Mouse (Mus musculus) E14TG2a.4 (cell line): ENCODE measurements around the gene Ttc26.

Experiments
- H3K27me3 ChIP-seq: 2 replicates; pipeline ENCODE4 v1.6.1; 2014; ENCODE audit warnings: low read length, control low read depth; ENCODE audit not compliant: insufficient read depth
- H3K36me3 ChIP-seq: 2 replicates; pipeline ENCODE4 v1.6.1; 2014; ENCODE audit warnings: low read length, control low read depth; ENCODE audit not compliant: insufficient read depth
- H3K4me1 ChIP-seq: replicated peaks from 2 replicates; pipeline ENCODE4 v1.6.1; 2014; ENCODE audit warnings: low read depth, low read length, control low read depth
- H3K4me3 ChIP-seq: replicated peaks from 2 replicates; pipeline ENCODE4 v1.5.1; 2014; ENCODE audit warnings: mild to moderate bottlenecking, low read length
- H3K9me3 ChIP-seq: 2 replicates; pipeline ENCODE4 v1.6.1; 2014; ENCODE audit warnings: low read length, control low read depth
- CTCF ChIP-seq: conservative IDR thresholded peaks from 2 replicates; pipeline ENCODE4 v1.5.1; 2014; ENCODE audit warnings: low read length
- NANOG ChIP-seq: IDR thresholded peaks from 2 replicates; pipeline ENCODE4 v1.6.1; 2014; ENCODE audit warnings: borderline replicate concordance, low read length, mixed read lengths
- POU5F1 ChIP-seq: IDR thresholded peaks from 2 replicates; pipeline ENCODE4 v1.6.1; 2014; ENCODE audit warnings: low read length, borderline replicate concordance

The Ttc26 gene

GRCm38 (mm10) chr6:38381129-38381771 is at the start of gene Ttc26:
Ttc26 (plus strand) TSS chr6:38381469.
- Histone ChIP-seq H3K27me3 (no peaks in the 10 kb centered on the region), H3K9me3 (no peaks in the 10 kb centered on the region), H3K36me3 (no peaks in the 10 kb centered on the region), H3K4me3 (peak within 1 kb of the TSS; percentile 88), H3K4me1 (peaks cover 16% of the 10 kb centered on the region)
- TF ChIP-seq POU5F1 (no peak), NANOG (no peak), CTCF (no peak)

DNA sequence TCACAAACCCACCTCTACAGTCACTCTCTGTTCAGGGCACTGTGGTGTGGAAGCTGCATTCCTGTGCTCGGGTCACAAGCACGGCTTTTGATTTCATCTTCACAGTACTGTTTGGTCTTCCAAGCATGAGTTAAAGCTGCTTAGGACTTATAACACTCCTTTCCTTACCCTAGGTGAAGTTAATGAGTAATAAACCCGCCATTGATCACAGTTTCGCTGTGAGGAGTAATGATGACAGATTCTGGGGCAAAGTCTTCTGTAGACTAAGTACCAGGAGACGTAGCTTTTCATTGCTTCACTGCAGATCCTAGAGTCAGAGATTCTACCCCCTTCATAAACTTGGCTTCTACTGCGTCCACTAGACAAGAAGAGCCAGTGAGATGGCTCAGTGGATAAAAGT is 46.0 kb upstream of the Ttc26 start:
- no peaks in the 10 kb centered on the region for H3K27me3 ChIP-seq
- no peak overlapping the region for H3K4me3 ChIP-seq
- TF ChIP-seq CTCF: no peak
- no peak for TF ChIP-seq POU5F1
- TF ChIP-seq NANOG: no peak
- peaks cover 77% of the 10 kb centered on the region for H3K36me3 ChIP-seq
- no peaks in the 10 kb centered on the region for H3K9me3 ChIP-seq
- peaks cover 14% of the 10 kb centered on the region for H3K4me1 ChIP-seq

DNA sequence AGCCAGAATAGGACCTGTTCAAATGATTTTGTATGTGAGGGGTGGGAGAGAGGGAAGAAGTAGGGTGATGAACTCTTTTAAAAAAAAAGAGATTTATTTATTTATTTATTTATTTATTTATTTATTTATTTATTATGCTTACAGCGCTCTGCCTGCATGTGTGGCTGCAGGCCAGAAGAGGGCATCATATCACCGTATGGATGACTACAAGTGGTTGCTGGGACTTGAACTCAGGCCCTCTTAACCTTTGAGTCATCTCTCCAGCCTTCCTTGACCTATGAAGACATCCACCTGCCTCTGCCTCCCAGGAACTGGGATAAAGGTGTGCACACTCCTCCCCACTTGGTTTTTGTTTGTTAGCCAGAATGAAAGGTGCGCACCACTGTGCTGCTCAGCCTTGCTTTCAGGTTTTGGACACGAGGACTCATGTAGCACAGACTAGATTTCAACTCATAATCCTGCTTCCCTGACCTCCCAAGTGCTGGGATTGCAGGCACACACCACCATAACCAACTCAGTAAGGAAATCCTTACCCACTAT is 44.0 kb upstream of the Ttc26 start:
- TF ChIP-seq CTCF (0 out of 2 replicates have a peak, but pooled peaks have one; percentile 14), POU5F1 (no peak)
- Histone ChIP-seq H3K4me1 (peaks cover 21% of the 10 kb centered on the region), H3K27me3 (no peaks in the 10 kb centered on the region)

GRCm38 (mm10) chr6:38337951-38338350 is 43.3 kb upstream of the Ttc26 start:
- TF ChIP-seq CTCF (no peak), NANOG (no peak), POU5F1 (no peak)
- Histone ChIP-seq H3K36me3 (peaks cover 63% of the 10 kb centered on the region), H3K4me1 (peaks cover 22% of the 10 kb centered on the region), H3K27me3 (no peaks in the 10 kb centered on the region), H3K4me3 (no peak overlapping the region), H3K9me3 (no peaks in the 10 kb centered on the region)

More for the DNA sequence above, 44.0 kb upstream of the Ttc26 start:
- Histone ChIP-seq H3K36me3 (peaks cover 70% of the 10 kb centered on the region), H3K9me3 (no peaks in the 10 kb centered on the region), H3K4me3 (no peak overlapping the region)

DNA sequence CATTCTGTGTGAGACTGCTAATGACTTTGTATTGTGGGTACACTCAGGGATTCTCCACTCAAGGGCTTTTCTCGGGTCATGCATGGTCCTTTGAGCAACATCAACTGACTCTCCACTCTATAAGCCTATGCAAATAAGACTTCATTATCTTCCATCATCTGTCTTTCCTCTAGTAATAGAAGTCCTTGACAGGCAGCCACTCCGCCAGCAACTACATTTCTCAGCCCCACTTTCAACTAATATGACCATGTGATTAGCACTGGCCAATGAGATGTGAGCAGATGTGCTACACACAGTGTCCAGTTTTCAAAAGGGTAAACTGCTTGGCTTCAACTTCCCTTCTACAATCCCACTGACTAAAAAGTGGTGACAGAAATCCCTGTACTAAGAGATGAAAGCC is 42.2 kb upstream of the Ttc26 start:
- H3K36me3 ChIP-seq: peaks cover 56% of the 10 kb centered on the region
- H3K4me3 ChIP-seq: no peak overlapping the region
- TF ChIP-seq POU5F1: no peak
- no peak for TF ChIP-seq NANOG
- TF ChIP-seq CTCF: no peak
- H3K27me3 ChIP-seq: no peaks in the 10 kb centered on the region
- no peaks in the 10 kb centered on the region for H3K9me3 ChIP-seq
- peaks cover 23% of the 10 kb centered on the region for H3K4me1 ChIP-seq

GRCm38 (mm10) chr6:38341751-38342665 is 39.3 kb upstream of the Ttc26 start:
- no peaks in the 10 kb centered on the region for H3K27me3 ChIP-seq
- H3K36me3 ChIP-seq: peaks cover 31% of the 10 kb centered on the region
- no peak for TF ChIP-seq NANOG
- no peak for TF ChIP-seq POU5F1
- TF ChIP-seq CTCF: no peak
- H3K4me1 ChIP-seq: peaks cover 34% of the 10 kb centered on the region
- no peak overlapping the region for H3K4me3 ChIP-seq
- no peaks in the 10 kb centered on the region for H3K9me3 ChIP-seq

- Histone ChIP-seq H3K9me3 (no peaks in the 10 kb centered on the region), H3K27me3 (no peaks in the 10 kb centered on the region), H3K4me3 (no peak overlapping the region), H3K4me1 (peaks cover 36% of the 10 kb centered on the region), H3K36me3 (peaks cover 28% of the 10 kb centered on the region)
- no peak for TF ChIP-seq POU5F1
- TF ChIP-seq CTCF: no peak
- TF ChIP-seq NANOG: no peak
Observed at GRCm38 (mm10) chr6:38342666-38342992, 38.6 kb upstream of the Ttc26 start.

- H3K4me3 ChIP-seq: no peak overlapping the region
- TF ChIP-seq CTCF (no peak), NANOG (no peak), POU5F1 (no peak)
Observed at GRCm38 (mm10) chr6:38343581-38343980, 37.7 kb upstream of the Ttc26 start.

More at GRCm38 (mm10) chr6:38343581-38343980, 37.7 kb upstream of the Ttc26 start:
- Histone ChIP-seq H3K36me3 (peaks cover 18% of the 10 kb centered on the region; the same call in 1 of the 2 replicates), H3K4me1 (peaks cover 42% of the 10 kb centered on the region), H3K9me3 (no peaks in the 10 kb centered on the region), H3K27me3 (no peaks in the 10 kb centered on the region)
